Mouse (Mus musculus): Measurements from ENCODE around the gene Cbx2.

DNA sequence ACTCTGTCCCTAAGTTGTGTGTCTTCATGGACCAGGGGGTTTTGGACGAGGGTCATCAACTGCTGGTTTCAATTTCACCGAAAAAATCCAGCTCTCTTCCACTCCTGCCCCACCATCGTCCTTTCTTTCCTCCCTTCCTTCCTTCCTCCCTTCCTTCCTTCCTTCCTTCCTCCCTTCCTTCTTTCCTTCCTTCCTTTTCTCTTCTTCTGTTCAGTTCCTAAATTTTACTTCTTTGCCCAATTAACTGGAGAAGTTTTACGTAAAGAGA, 20.4 kb downstream of the Cbx2 start:
- TF ChIP-seq TCF12 (IDR thresholded peaks at IDR 0.05; ENCODE audit: insufficient read depth, poor library complexity, severe bottlenecking): no peak
- no peak for TF ChIP-seq MAX (IDR thresholded peaks at IDR 0.05; ENCODE audit: low read depth)
- TF ChIP-seq TCF3 (IDR thresholded peaks at IDR 0.05; ENCODE audit: insufficient read length, low read depth): no peak
